Mouse (Mus musculus) skeletal muscle tissue, adult 2 months (tissue): Measurements from ENCODE around the gene Gbf1.
A peak's percentile ranks its signal among the peaks of the same experiment; 100 is the strongest.

ENCODE experiments used
- DNase-seq: peaks from one replicate; pipeline ENCODE4 v3.0.0-alpha.2; 2012; ENCODE audit warnings: low read depth, low spot score

Gene Gbf1

GRCm38 (mm10) chr19:46329031-46329641 lies 176.8 kb downstream of the Gbf1 start:
- no peak for DNase-seq

GRCm38 (mm10) chr19:46329951-46330350 lies 177.6 kb downstream of the Gbf1 start:
- DNase-seq, result peak; percentile 41

DNA sequence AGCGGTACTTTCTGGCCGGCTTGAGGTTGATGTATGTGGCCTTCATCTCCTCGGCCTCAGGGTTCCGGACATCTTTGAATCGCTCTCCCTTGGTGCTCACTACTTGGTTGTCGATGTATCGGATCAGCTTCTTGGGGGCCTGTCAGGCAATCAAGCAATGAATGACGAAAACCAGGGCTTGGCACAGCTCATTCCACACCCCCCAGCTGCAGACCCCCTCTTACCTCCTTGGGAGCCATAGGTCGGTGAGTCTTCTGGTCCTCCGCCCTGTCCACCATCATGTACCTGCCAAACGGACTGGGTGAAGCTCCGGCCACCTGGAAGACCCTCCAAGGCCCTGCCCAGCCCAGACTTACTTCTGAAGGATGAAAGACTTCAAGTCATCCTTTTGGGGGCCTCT lies 178.4 kb downstream of the Gbf1 start:
- DNase-seq, result no peak

- no peak for DNase-seq
Measured at GRCm38 (mm10) chr19:46331326-46331725, 179.0 kb downstream of the Gbf1 start.

DNA sequence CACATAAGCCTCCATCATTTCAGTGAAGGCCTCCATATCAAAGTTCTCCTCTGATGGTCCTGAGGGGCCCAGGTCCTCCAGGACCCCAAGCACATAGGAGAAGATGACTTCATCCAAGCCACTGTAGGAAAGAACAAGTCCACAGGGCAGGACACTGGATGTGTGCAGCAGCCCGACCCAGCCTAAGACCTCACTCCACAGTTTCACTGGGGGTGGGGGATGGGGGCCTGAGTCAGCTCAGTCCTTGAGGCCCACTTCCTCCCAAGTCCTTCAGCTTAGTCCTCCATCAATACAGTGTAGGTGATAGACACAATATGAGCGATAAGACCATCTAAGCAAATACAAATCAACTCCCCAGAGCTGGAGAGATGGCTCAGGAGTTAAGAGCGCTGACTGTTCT lies 179.6 kb downstream of the Gbf1 start:
- no peak for DNase-seq

GRCm38 (mm10) chr19:46332721-46333339 lies 180.5 kb downstream of the Gbf1 start:
- DNase-seq, result no peak

GRCm38 (mm10) chr19:46333906-46334305 lies 181.6 kb downstream of the Gbf1 start:
- DNase-seq, result no peak
